Mouse (Mus musculus) intestine, postnatal 0 days (tissue): ENCODE results near the gene Srd5a2. TPM values are rescaled to one million over a fixed set of nuclear protein-coding genes. Genes with fewer than 3 reads are reported as not detected.
A peak's percentile ranks its signal among the peaks of the same experiment; 100 is the strongest.

Source experiments
- ATAC-seq: fragments of 200-750 bp; cut with Nextera tagmentation; 2 replicates; pipeline ENCODE4 v1.8.0; 2017; ENCODE audit warnings: mild to moderate bottlenecking, moderate TSS enrichment, moderate library complexity
- H3K27ac ChIP-seq: fragments of 300-500 bp; sonication (generic); 2 replicates; pipeline ENCODE4 v1.5.1; 2014; ENCODE audit warnings: mild to moderate bottlenecking, low read depth, low read length, moderate library complexity
- H3K27me3 ChIP-seq: fragments of 300-500 bp; sonication (generic); replicated peaks from 2 replicates; pipeline ENCODE4 v1.6.1; 2014; ENCODE audit warnings: low read length, mixed read lengths; ENCODE audit not compliant: control insufficient read depth, insufficient read depth
- H3K36me3 ChIP-seq: fragments of 300-500 bp; sonication (generic); 2 replicates; pipeline ENCODE4 v1.6.1; 2014; ENCODE audit warnings: mild to moderate bottlenecking, moderate library complexity; ENCODE audit not compliant: control insufficient read depth, insufficient read depth
- H3K4me1 ChIP-seq: fragments of 300-500 bp; sonication (generic); replicated peaks from 2 replicates; pipeline ENCODE4 v1.6.1; 2014; ENCODE audit warnings: antibody characterized with exemption, low read length, mixed read lengths; ENCODE audit not compliant: control insufficient read depth, insufficient read depth
- H3K4me2 ChIP-seq: fragments of 300-500 bp; sonication (generic); replicated peaks from 2 replicates; pipeline ENCODE4 v1.6.1; 2014; ENCODE audit warnings: low read depth, mild to moderate bottlenecking, moderate library complexity
- H3K4me3 ChIP-seq: fragments of 300-500 bp; sonication (generic); 2 replicates; pipeline ENCODE4 v1.5.1; 2014; ENCODE audit warnings: low read depth, low read length
- H3K9ac ChIP-seq: fragments of 300-500 bp; sonication (generic); 2 replicates; pipeline ENCODE4 v1.6.1; 2014; ENCODE audit warnings: mild to moderate bottlenecking, low read depth, low read length
- H3K9me3 ChIP-seq: fragments of 300-500 bp; sonication (generic); 2 replicates; pipeline ENCODE4 v1.6.1; 2016; ENCODE audit warnings: mixed run types; ENCODE audit not compliant: control insufficient read depth
- CTCF ChIP-seq: sonication (generic); IDR thresholded peaks from 2 replicates; pipeline ENCODE4 v1.5.1; 2016; ENCODE audit warnings: low read depth, mild to moderate bottlenecking, control low read depth, antibody characterized with exemption, moderate library complexity
- WGBS: fragments of 180-500 bp; shearing (Covaris S2); extraction: QIAGEN DNeasy Blood & Tissue Kit; methylation state at CpG from one replicate; pipeline ENCODE4 v1.1.7; 2014; 5-methylcytosine and 5-hydroxymethylcytosine counted together
- polyA plus RNA-seq: library from polyadenylated mRNA; unstranded; fragments of >200 nt; fragmentation: Nextera tagmentation; extraction: Ambion mirVana; gene quantifications from 2 replicates; pipeline ENCODE4 v1.2.1, GENCODE M21; 2015

Srd5a2 gene
- not detected in 2 replicates for polyA plus RNA-seq

- 2% methylated on average over 45 of the region's 45 CpGs for WGBS
Observed at GRCm38 (mm10) chr17:74047210-74048082, at the start of gene Srd5a2. Gene Srd5a2 (minus strand): TSS chr17:74047916.

DNA sequence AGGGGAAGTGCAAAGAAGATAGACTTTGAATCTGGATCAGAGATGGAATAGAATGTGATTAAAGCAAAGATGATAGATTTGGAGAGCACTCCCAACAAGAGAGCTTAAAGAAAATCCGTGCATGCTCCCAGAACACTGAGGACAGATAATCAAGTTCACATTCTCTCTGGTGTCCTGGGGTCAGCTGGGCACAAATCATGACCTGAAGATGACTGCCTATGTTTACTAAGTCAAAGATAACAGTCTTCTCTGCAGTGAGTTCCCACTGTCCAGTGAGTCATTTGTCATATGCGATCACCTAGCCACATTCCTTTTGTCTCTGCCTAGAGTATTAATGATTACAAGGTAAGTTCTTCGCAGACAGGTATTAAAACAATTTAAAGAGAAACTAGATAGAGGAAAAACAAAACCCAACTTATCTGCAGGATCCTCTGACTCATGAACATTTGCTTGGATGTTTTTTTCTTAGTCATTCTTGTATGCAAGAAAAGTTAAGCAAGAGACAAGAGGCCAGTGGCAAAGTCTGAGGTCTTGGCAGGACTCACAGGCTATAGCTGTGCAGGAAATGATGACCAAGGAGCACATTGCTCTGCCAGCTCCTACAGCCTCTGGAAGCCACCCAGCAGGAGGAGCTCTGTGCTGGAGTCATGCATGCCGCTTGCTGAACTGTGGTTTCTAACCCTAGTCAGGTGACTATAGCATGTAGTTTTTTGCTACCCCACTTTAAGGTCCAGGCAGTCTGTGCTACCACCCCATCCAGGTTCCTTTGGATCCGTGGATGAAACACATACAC lies 41.4 kb upstream of the Srd5a2 start:
- peak; percentile 52 for TF ChIP-seq CTCF
- H3K4me3 ChIP-seq, result no peak overlapping the region
- H3K4me2 ChIP-seq, result no peak overlapping the region
- H3K9ac ChIP-seq, result no peak overlapping the region
- no peaks in the 10 kb centered on the region for H3K36me3 ChIP-seq
- 50% methylated on average over 5 of the region's 5 CpGs for WGBS
- ATAC-seq, result peak; percentile 92
- no peaks in the 10 kb centered on the region for H3K4me1 ChIP-seq
- H3K27me3 ChIP-seq, result no peaks in the 10 kb centered on the region
- H3K27ac ChIP-seq, result no peak overlapping the region
- H3K9me3 ChIP-seq, result no peaks in the 10 kb centered on the region

More at GRCm38 (mm10) chr17:74047210-74048082, at the start of gene Srd5a2:
- Histone ChIP-seq H3K9ac (no peak within 1 kb of the TSS), H3K4me2 (peak within 1 kb of the TSS; percentile 27; the same call in 1 of the 2 replicates), H3K36me3 (no peaks in the 10 kb centered on the region), H3K4me1 (no peaks in the 10 kb centered on the region), H3K27ac (no peak within 1 kb of the TSS), H3K9me3 (no peaks in the 10 kb centered on the region), H3K4me3 (no peak within 1 kb of the TSS), H3K27me3 (peaks cover 49% of the 10 kb centered on the region)
- TF ChIP-seq CTCF, result no peak
- ATAC-seq, result no peak

- ATAC-seq, result no peak
- Histone ChIP-seq H3K9me3 (no peaks in the 10 kb centered on the region), H3K4me1 (no peaks in the 10 kb centered on the region), H3K27ac (no peak overlapping the region), H3K27me3 (no peaks in the 10 kb centered on the region), H3K36me3 (no peaks in the 10 kb centered on the region), H3K9ac (no peak overlapping the region), H3K4me2 (no peak overlapping the region), H3K4me3 (no peak overlapping the region)
- TF ChIP-seq CTCF, result no peak
- WGBS, result 73% methylated on average over 2 of the region's 2 CpGs
Observed at GRCm38 (mm10) chr17:74088016-74088415, 40.3 kb upstream of the Srd5a2 start.

DNA sequence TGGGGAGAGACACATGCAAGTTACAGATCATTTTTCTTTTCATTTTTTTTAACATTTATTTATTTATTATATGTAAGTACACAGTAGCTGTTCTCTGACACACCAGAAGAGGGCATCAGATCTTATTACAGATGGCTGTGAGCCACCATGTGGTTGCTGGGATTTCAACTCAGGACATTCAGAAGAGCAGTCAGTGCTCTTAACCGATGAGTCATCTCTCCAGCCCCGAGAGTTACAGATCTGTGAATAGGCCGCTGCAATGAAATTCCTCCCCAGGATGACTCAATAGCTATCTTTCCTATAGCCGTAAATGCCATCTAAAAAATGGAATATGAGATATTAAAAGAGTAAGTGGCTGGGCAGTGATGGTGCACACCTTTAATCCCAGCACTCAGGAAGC lies 35.7 kb upstream of the Srd5a2 start:
- H3K36me3 ChIP-seq, result no peaks in the 10 kb centered on the region
- WGBS, result 64% methylated on average over 4 of the region's 4 CpGs
- no peak for ATAC-seq
- H3K27ac ChIP-seq, result no peak overlapping the region
- no peaks in the 10 kb centered on the region for H3K4me1 ChIP-seq
- no peak overlapping the region for H3K4me3 ChIP-seq
- H3K27me3 ChIP-seq, result no peaks in the 10 kb centered on the region
- H3K9me3 ChIP-seq, result no peaks in the 10 kb centered on the region
- H3K4me2 ChIP-seq, result no peak overlapping the region
- no peak overlapping the region for H3K9ac ChIP-seq
- TF ChIP-seq CTCF, result no peak

- H3K27me3 ChIP-seq, result no peaks in the 10 kb centered on the region
- no peak overlapping the region for H3K27ac ChIP-seq
- TF ChIP-seq CTCF, result no peak
- H3K9me3 ChIP-seq, result no peaks in the 10 kb centered on the region
- peak; percentile 67 for ATAC-seq
- no peaks in the 10 kb centered on the region for H3K4me1 ChIP-seq
- no peak overlapping the region for H3K4me2 ChIP-seq
- H3K4me3 ChIP-seq, result no peak overlapping the region
- WGBS, result 47% methylated on average over 6 of the region's 6 CpGs
- H3K36me3 ChIP-seq, result no peaks in the 10 kb centered on the region
- no peak overlapping the region for H3K9ac ChIP-seq
Observed at GRCm38 (mm10) chr17:74080076-74080615, 32.4 kb upstream of the Srd5a2 start.
